Mouse (Mus musculus) neural tube, embryonic 11.5 days (tissue): ENCODE measurements around the gene Gm28035. TPM values are rescaled to one million over a fixed set of nuclear protein-coding genes. Genes with fewer than 3 reads are reported as not detected.

ENCODE experiments used
- ATAC-seq: fragments of 200-750 bp; cut with Nextera tagmentation; 2 replicates; pipeline ENCODE4 v1.8.0; 2017; ENCODE audit warnings: moderate number of reproducible peaks, mild to moderate bottlenecking, moderate TSS enrichment, moderate library complexity; ENCODE audit not compliant: insufficient read depth, low FRiP score, low TSS enrichment
- DNase-seq: peaks from one replicate; pipeline ENCODE4 v3.0.0-alpha.2; 2015; ENCODE audit warnings: low spot score
- H3K27ac ChIP-seq: fragments of 300-500 bp; sonication (generic); 2 replicates; pipeline ENCODE4 v1.5.1; 2014; ENCODE audit warnings: low read depth, mild to moderate bottlenecking, low read length
- H3K27me3 ChIP-seq: fragments of 300-500 bp; sonication (generic); 2 replicates; pipeline ENCODE4 v1.6.1; 2014; ENCODE audit warnings: mild to moderate bottlenecking, low read length, mixed read lengths; ENCODE audit not compliant: control insufficient read depth, insufficient read depth
- H3K36me3 ChIP-seq: fragments of 300-500 bp; sonication (generic); 2 replicates; pipeline ENCODE4 v1.6.1; 2014; ENCODE audit warnings: mild to moderate bottlenecking, low read length, moderate library complexity, mixed read lengths; ENCODE audit not compliant: control insufficient read depth, insufficient read depth
- H3K4me1 ChIP-seq: fragments of 300-500 bp; sonication (generic); 2 replicates; pipeline ENCODE4 v1.6.1; 2014; ENCODE audit warnings: low read length, mixed read lengths; ENCODE audit not compliant: control insufficient read depth, insufficient read depth
- H3K4me2 ChIP-seq: fragments of 300-500 bp; sonication (generic); 2 replicates; pipeline ENCODE4 v1.6.1; 2014; ENCODE audit warnings: low read depth, mild to moderate bottlenecking, moderate library complexity
- H3K4me3 ChIP-seq: fragments of 300-500 bp; sonication (generic); 2 replicates; pipeline ENCODE4 v1.5.1; 2014; ENCODE audit warnings: low read depth, low read length
- H3K9ac ChIP-seq: fragments of 300-500 bp; sonication (generic); 2 replicates; pipeline ENCODE4 v1.6.1; 2014; ENCODE audit warnings: mild to moderate bottlenecking, low read length
- H3K9me3 ChIP-seq: fragments of 300-500 bp; sonication (generic); 2 replicates; pipeline ENCODE4 v1.6.1; 2016; ENCODE audit warnings: low read length; ENCODE audit not compliant: control insufficient read depth
- WGBS: fragments of 180-500 bp; shearing (Covaris S2); extraction: QIAGEN DNeasy Blood & Tissue Kit; methylation state at CpG from one replicate; pipeline ENCODE4 v1.1.7; 2014; 5-methylcytosine and 5-hydroxymethylcytosine counted together
- polyA plus RNA-seq: library from polyadenylated mRNA; unstranded; fragments of >200 nt; fragmentation: Nextera tagmentation; extraction: Ambion mirVana; gene quantifications from 2 replicates; pipeline ENCODE4 v1.2.1, GENCODE M21; 2014

The Gm28035 gene
- polyA plus RNA-seq, 1 experiment from 2014 or later: 0.17 TPM

DNA sequence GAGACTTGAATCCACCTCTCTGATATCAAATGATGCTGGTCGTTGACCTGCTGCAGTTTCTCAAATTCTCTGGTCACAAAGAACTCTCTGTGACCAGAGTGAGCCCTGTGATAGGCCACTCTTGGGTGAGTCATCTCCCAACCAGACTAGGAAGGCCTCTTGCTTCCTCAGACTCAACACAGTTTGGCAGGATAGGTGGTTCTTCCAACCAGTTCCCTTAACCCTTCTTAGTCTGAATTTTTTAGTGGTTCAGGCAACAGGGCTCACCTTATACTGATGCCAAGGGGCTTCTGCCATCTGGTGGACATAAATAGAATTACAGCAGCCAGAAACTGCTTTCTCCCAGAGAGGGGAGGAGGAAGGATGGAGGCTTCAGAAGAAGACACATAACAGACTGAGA lies 29.8 kb downstream of the Gm28035 start:
- 55% methylated on average over 1 of the region's 1 CpGs for WGBS
- H3K27ac ChIP-seq: no peak overlapping the region
- no peaks in the 10 kb centered on the region for H3K4me1 ChIP-seq
- H3K27me3 ChIP-seq: no peaks in the 10 kb centered on the region
- DNase-seq (peak; percentile 47), ATAC-seq (no peak)
- H3K9me3 ChIP-seq: no peaks in the 10 kb centered on the region
- no peak overlapping the region for H3K4me3 ChIP-seq
- no peak overlapping the region for H3K9ac ChIP-seq
- H3K4me2 ChIP-seq: no peak overlapping the region
- no peaks in the 10 kb centered on the region for H3K36me3 ChIP-seq

DNA sequence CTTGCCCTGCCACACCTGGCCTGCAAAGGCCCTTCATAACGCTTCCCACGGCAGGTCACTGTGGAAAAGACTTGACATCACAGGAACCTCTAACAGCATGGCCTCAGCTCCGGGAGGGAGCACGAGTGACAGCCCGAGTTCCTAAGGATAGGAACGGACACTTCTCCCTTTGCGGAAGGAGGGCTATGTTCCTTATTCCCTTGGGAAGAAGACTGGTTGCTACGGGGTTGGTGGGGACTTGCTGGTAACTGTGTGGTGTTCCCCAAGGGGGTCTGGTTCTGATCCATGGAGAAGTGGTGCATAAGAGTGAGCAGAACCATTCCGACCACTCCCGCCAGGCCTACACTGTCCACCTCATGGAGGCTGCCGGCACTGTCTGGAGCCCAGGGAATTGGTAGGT lies 40.4 kb downstream of the Gm28035 start, which contains the start of gene Gm28038:
Gm28038 (plus strand) TSS at position 301 of the 400 bp plus-strand sequence.
- ATAC-seq (no peak), DNase-seq (no peak)
- Histone ChIP-seq H3K36me3 (no peaks in the 10 kb centered on the region), H3K9me3 (no peaks in the 10 kb centered on the region), H3K4me2 (no peak within 1 kb of the TSS), H3K27ac (no peak within 1 kb of the TSS), H3K4me3 (no peak within 1 kb of the TSS), H3K27me3 (no peaks in the 10 kb centered on the region), H3K9ac (no peak within 1 kb of the TSS), H3K4me1 (peaks cover 9% of the 10 kb centered on the region)
- WGBS: 94% methylated on average over 11 of the region's 11 CpGs

GRCm38 (mm10) chr2:30281651-30282050 lies 41.3 kb downstream of the Gm28035 start:
- no peak overlapping the region for H3K27ac ChIP-seq
- no peaks in the 10 kb centered on the region for H3K27me3 ChIP-seq
- WGBS: 81% methylated on average over 3 of the region's 3 CpGs
- ATAC-seq (no peak), DNase-seq (no peak)
- H3K4me3 ChIP-seq: no peak overlapping the region
- H3K4me1 ChIP-seq: peaks cover 9% of the 10 kb centered on the region
- no peak overlapping the region for H3K9ac ChIP-seq
- no peaks in the 10 kb centered on the region for H3K9me3 ChIP-seq
- H3K36me3 ChIP-seq: no peaks in the 10 kb centered on the region
- H3K4me2 ChIP-seq: no peak overlapping the region

DNA sequence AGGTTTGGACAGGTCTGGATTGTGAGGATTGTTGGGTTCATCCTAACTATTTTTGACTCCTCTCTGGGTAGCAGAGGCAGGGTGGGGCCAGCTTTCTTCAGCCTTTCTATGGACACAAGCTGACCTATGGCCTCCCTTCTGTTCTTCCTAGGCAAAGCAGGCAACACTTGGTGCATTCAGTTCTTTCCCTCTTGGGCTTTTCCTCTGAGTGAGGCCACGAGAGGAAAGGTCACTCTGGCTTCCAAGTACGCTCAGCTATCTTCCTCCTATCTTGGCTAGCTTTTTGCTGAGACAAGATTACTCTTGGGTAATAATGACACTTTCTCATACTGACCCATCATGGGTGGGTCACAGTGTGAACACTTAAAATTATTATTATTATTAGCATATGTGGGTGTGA lies 42.8 kb downstream of the Gm28035 start:
- Histone ChIP-seq H3K4me1 (peaks cover 14% of the 10 kb centered on the region), H3K27ac (no peak overlapping the region), H3K9me3 (no peaks in the 10 kb centered on the region), H3K4me2 (no peak overlapping the region), H3K36me3 (no peaks in the 10 kb centered on the region), H3K27me3 (no peaks in the 10 kb centered on the region), H3K9ac (no peak overlapping the region), H3K4me3 (no peak overlapping the region)
- no peak for DNase-seq
- WGBS: 92% methylated on average over 2 of the region's 2 CpGs
- ATAC-seq: no peak

- DNase-seq (no peak), ATAC-seq (no peak)
- no peaks in the 10 kb centered on the region for H3K9me3 ChIP-seq
- no peaks in the 10 kb centered on the region for H3K36me3 ChIP-seq
- H3K4me2 ChIP-seq: peak overlapping the region; percentile 74
- no peak overlapping the region for H3K27ac ChIP-seq
- 93% methylated on average over 5 of the region's 5 CpGs for WGBS
- H3K4me1 ChIP-seq: peaks cover 14% of the 10 kb centered on the region
- H3K27me3 ChIP-seq: no peaks in the 10 kb centered on the region
- H3K4me3 ChIP-seq: no peak overlapping the region
- no peak overlapping the region for H3K9ac ChIP-seq
Observed at GRCm38 (mm10) chr2:30285004-30285403, 44.6 kb downstream of the Gm28035 start.

DNA sequence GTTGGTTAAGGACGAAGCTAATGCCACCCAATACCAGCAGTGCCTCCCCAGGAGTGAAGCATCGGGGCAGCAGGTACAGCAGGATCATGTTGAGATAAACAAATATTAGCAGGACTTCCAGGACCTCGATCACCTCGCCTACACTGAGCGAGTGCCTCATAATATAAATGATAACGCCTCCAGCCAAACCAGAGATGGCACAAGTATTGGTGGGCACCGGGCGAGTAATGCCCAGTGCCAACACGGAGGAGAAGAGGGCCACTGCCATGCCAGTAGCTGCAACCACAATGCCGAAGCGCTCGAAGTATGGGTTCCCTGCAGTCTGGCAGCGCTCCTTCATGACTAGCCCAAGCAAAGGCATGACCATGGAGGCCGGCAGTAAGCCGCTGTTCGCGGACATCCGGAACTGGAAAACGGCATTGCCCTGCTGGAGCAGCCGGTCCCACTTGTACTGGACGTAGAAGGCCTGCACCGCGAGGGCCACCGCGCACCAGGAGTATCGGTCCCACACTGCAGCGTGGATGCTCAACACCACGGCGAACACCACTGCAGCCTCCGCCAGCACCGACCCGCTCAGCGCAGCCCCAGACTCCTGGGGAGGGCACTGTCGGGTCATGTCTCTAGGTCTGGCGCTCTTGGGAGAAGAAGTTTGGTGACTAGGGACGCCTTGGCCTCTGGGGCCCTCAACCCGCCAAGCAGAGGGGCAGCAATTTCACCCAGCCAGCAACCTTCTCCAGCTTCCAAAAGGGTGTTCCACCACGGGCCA lies 45.2 kb downstream of the Gm28035 start:
- peak overlapping the region; percentile 74 for H3K4me2 ChIP-seq
- H3K27ac ChIP-seq: no peak overlapping the region
- ATAC-seq: peak; percentile 65

GRCm38 (mm10) chr2:30286192-30287026 lies 46.0 kb downstream of the Gm28035 start, which contains the start of the genes Dolk and Nup188:
Gene Dolk (minus strand): TSS chr2:30286334.
Gene Nup188 (plus strand): TSS chr2:30286397.
- Histone ChIP-seq H3K4me3 (peak within 1 kb of the TSS; percentile 78), H3K4me1 (peaks cover 14% of the 10 kb centered on the region), H3K9me3 (no peaks in the 10 kb centered on the region), H3K36me3 (no peaks in the 10 kb centered on the region), H3K9ac (peak within 1 kb of the TSS; percentile 68), H3K27me3 (no peaks in the 10 kb centered on the region), H3K4me2 (peak within 1 kb of the TSS; percentile 74), H3K27ac (no peak within 1 kb of the TSS)
- WGBS: under 1% methylated on average over 55 of the region's 68 CpGs
- DNase-seq (peak; percentile 98), ATAC-seq (peak; percentile 91)

More for the DNA sequence above, 45.2 kb downstream of the Gm28035 start:
- peaks cover 14% of the 10 kb centered on the region for H3K4me1 ChIP-seq
- peak overlapping the region; percentile 68 for H3K9ac ChIP-seq
- no peak for DNase-seq
- 16% methylated on average over 38 of the region's 38 CpGs for WGBS
- H3K4me3 ChIP-seq: peak overlapping the region; percentile 78
- no peaks in the 10 kb centered on the region for H3K9me3 ChIP-seq
- no peaks in the 10 kb centered on the region for H3K27me3 ChIP-seq
- H3K36me3 ChIP-seq: no peaks in the 10 kb centered on the region

DNA sequence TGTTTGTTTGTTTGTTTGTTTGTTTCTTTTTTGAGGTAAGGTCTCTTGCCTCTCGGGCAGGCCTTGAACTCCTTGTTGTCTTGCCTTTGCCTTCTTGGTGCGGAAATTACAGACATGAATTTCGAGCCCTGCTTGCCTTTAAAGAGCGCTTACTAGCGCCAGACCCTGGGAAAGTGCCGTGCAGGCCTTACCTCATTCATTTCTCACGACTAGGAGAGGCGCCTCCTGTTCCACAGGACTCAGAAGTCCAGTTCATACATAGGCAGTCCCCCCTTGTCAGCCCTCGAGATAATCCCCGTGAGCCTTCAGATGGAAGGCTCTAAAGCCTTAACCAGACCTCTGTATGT lies 46.6 kb downstream of the Gm28035 start:
- Histone ChIP-seq H3K27ac (no peak overlapping the region), H3K4me3 (peak overlapping the region; percentile 78), H3K27me3 (no peaks in the 10 kb centered on the region), H3K4me2 (peak overlapping the region; percentile 74), H3K4me1 (peaks cover 14% of the 10 kb centered on the region), H3K9me3 (no peaks in the 10 kb centered on the region), H3K36me3 (no peaks in the 10 kb centered on the region), H3K9ac (peak overlapping the region; percentile 68)
- 1% methylated on average over 10 of the region's 10 CpGs for WGBS
- DNase-seq: peak; percentile 19
- ATAC-seq: no peak
